Mouse (Mus musculus) stomach, embryonic 14.5 days (tissue): ENCODE results near the gene Spata1. TPM values are rescaled to one million over a fixed set of nuclear protein-coding genes. Genes with fewer than 3 reads are reported as not detected.

Source experiments
- ATAC-seq: fragments of 200-750 bp; cut with Nextera tagmentation; 2 replicates; pipeline ENCODE4 v1.8.0; 2017; ENCODE audit warnings: low read depth, moderate TSS enrichment; ENCODE audit not compliant: insufficient number of reproducible peaks, insufficient read depth, low FRiP score
- H3K27ac ChIP-seq: fragments of 300-500 bp; sonication (generic); 2 replicates; pipeline ENCODE4 v1.5.1; 2014; ENCODE audit warnings: mild to moderate bottlenecking, low read length, moderate library complexity, mixed read lengths
- H3K27me3 ChIP-seq: fragments of 300-500 bp; sonication (generic); 2 replicates; pipeline ENCODE4 v1.6.1; 2014; ENCODE audit warnings: low read length, control low read depth, mixed read lengths; ENCODE audit not compliant: control insufficient read depth, insufficient read depth
- H3K36me3 ChIP-seq: fragments of 300-500 bp; sonication (generic); 2 replicates; pipeline ENCODE4 v1.6.1; 2014; ENCODE audit warnings: mild to moderate bottlenecking, control low read depth, low read length, moderate library complexity, mixed read lengths; ENCODE audit not compliant: control insufficient read depth, insufficient read depth
- H3K4me1 ChIP-seq: fragments of 300-500 bp; sonication (generic); 2 replicates; pipeline ENCODE4 v1.6.1; 2014; ENCODE audit warnings: low read length, control low read depth, mixed read lengths; ENCODE audit not compliant: control insufficient read depth, insufficient read depth
- H3K4me2 ChIP-seq: fragments of 300-500 bp; sonication (generic); replicated peaks from 2 replicates; pipeline ENCODE4 v1.6.1; 2014; ENCODE audit warnings: low read depth, low read length, control low read depth
- H3K4me3 ChIP-seq: fragments of 300-500 bp; sonication (generic); 2 replicates; pipeline ENCODE4 v1.5.1; 2014; ENCODE audit warnings: low read depth, low read length, control low read depth
- H3K9ac ChIP-seq: fragments of 300-500 bp; sonication (generic); replicated peaks from 2 replicates; pipeline ENCODE4 v1.6.1; 2014; ENCODE audit warnings: low read depth, mild to moderate bottlenecking, control low read depth, low read length, moderate library complexity, mixed read lengths
- H3K9me3 ChIP-seq: fragments of 300-500 bp; sonication (generic); 2 replicates; pipeline ENCODE4 v1.6.1; 2016; ENCODE audit warnings: low read depth, low read length, control low read depth; ENCODE audit not compliant: control insufficient read depth
- WGBS: fragments of 180-500 bp; shearing (Covaris S2); extraction: QIAGEN DNeasy Blood & Tissue Kit; methylation state at CpG from one replicate; pipeline ENCODE4 v1.1.7; 2014; 5-methylcytosine and 5-hydroxymethylcytosine counted together
- polyA plus RNA-seq: library from polyadenylated mRNA; unstranded; fragments of >200 nt; fragmentation: Nextera tagmentation; extraction: Ambion mirVana; gene quantifications from 2 replicates; pipeline ENCODE4 v1.2.1, GENCODE M21; 2014

The Spata1 gene
- polyA plus RNA-seq, 1 experiment from 2014 or later: 6.3 TPM

DNA sequence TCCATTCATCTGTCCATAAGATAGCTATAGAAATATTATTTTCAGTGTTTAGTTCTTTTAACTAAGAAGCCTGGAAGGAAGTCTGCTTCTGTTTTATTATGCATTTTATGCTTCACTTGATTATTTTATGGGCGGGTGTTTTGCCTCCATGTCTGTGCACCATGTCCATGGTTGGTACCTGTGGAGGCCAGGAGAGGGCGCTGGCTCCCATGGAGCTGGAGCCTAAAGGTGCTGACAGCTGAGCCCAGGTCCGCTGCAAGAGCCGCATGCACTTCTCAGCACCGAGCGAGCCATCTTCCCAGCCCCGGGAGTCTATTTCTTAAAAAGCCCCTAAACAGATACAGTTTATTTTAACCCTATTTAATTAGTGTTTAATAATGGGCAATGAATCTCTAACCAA, 75.8 kb downstream of the Spata1 start:
- 89% methylated on average over 7 of the region's 7 CpGs for WGBS
- ATAC-seq: no peak
- no peak overlapping the region for H3K4me3 ChIP-seq

DNA sequence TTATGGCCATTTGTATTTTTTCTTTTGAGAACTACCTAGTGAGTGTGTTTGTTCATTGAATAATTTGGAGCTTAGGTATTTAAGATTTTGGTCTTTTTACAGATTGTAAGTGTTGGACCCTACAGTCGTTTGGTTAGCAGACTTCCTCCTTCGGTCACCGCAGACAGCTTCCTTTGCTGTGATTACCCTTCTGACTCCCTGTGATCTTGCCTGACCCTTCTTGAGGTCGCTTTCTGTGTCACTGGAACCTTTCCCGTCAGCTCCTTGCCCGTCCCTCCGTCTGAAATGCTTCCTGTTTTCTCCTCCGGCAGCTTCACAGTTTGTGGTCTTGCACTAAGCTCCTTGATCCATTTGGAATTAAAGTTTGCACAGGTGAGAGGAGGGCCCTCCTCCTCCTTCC, 77.8 kb downstream of the Spata1 start:
- H3K4me3 ChIP-seq: no peak overlapping the region
- H3K36me3 ChIP-seq: peaks cover 7% of the 10 kb centered on the region
- H3K27ac ChIP-seq: no peak overlapping the region
- H3K4me1 ChIP-seq: 0 out of 2 replicates have a peak, but pooled peaks cover 5% of the 10 kb centered on the region
- H3K9me3 ChIP-seq: no peaks in the 10 kb centered on the region
- H3K9ac ChIP-seq: no peak overlapping the region
- no peaks in the 10 kb centered on the region for H3K27me3 ChIP-seq
- no peak overlapping the region for H3K4me2 ChIP-seq
- WGBS: 34% methylated on average over 8 of the region's 8 CpGs
- no peak for ATAC-seq

More for the DNA sequence above, 75.8 kb downstream of the Spata1 start:
- H3K9ac ChIP-seq: no peak overlapping the region
- peaks cover 16% of the 10 kb centered on the region for H3K36me3 ChIP-seq
- no peak overlapping the region for H3K27ac ChIP-seq
- 0 out of 2 replicates have a peak, but pooled peaks cover 5% of the 10 kb centered on the region for H3K4me1 ChIP-seq
- H3K9me3 ChIP-seq: no peaks in the 10 kb centered on the region
- H3K4me2 ChIP-seq: no peak overlapping the region
- no peaks in the 10 kb centered on the region for H3K27me3 ChIP-seq

- ATAC-seq: no peak
- Histone ChIP-seq H3K9me3 (no peaks in the 10 kb centered on the region), H3K4me1 (0 out of 2 replicates have a peak, but pooled peaks cover 5% of the 10 kb centered on the region), H3K36me3 (peaks cover 7% of the 10 kb centered on the region), H3K4me3 (no peak overlapping the region), H3K27ac (no peak overlapping the region), H3K27me3 (no peaks in the 10 kb centered on the region), H3K9ac (no peak overlapping the region), H3K4me2 (no peak overlapping the region)
- 91% methylated on average over 15 of the region's 15 CpGs for WGBS
Observed at GRCm38 (mm10) chr3:146419992-146420537, 79.5 kb downstream of the Spata1 start.

DNA sequence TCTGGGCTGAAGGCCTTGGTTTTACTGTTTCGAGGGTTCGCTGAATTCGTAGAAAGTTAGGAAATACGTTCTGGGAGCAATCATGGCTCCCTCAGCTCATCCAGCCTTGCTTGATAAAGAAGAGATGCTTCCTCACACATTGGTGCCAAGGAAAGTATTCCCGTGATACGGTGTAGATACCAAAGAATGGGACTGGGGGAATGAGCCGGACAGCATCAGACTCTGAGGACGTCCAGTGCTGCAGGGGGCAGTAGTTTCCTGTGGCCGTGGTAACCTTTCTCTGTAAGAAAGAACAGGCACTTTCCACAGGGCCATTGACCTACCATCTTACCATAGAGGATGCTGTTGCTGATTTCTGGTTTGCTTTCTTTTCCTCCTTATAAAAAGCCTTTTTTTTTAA, 80.0 kb downstream of the Spata1 start:
- Histone ChIP-seq H3K9ac (no peak overlapping the region), H3K4me3 (no peak overlapping the region), H3K9me3 (no peaks in the 10 kb centered on the region), H3K27me3 (no peaks in the 10 kb centered on the region), H3K27ac (no peak overlapping the region), H3K4me2 (no peak overlapping the region), H3K36me3 (peaks cover 7% of the 10 kb centered on the region), H3K4me1 (0 out of 2 replicates have a peak, but pooled peaks cover 2% of the 10 kb centered on the region)
- WGBS: 92% methylated on average over 9 of the region's 9 CpGs
- no peak for ATAC-seq

DNA sequence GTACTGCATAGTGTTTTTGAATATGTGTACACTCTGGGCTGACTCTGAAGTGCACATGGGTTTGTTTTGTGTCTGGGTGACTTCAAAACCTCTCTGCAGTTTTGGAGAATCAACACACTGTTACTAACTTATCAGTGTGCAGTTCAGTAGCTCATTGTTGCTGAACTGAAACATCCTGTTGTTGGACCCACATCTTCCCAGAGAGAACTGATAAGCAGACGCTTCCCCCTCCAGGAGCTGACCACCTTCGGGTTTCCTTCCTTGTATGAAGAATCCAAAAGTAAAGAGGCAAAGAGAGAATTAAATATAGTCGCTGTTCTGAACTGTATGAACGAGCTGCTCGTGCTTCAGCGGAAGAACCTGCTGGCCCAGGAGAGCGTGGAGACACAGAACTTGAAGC, 80.7 kb downstream of the Spata1 start:
- Histone ChIP-seq H3K27me3 (no peaks in the 10 kb centered on the region), H3K4me3 (no peak overlapping the region), H3K27ac (no peak overlapping the region), H3K36me3 (peaks cover 7% of the 10 kb centered on the region), H3K9ac (no peak overlapping the region), H3K9me3 (no peaks in the 10 kb centered on the region), H3K4me2 (no peak overlapping the region), H3K4me1 (no peaks in the 10 kb centered on the region)
- WGBS: 77% methylated on average over 7 of the region's 7 CpGs
- no peak for ATAC-seq

DNA sequence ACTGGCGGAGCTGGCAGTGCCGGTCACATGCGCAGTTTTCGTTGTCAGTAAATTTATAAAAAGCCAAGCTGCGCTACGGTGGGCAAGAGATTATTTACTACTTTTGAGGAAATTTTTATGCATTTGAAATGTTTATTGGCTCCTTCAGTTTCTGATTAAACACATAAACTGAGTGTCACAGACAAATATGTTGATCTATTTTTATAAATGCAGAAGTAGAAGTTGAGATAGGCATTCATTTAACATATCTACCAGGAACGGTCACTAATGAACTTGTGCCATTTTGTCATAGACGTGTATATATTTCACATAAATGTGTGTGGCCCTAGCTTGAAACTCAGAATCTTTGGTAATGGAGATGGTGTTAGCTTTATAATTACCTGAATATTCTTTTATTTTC, 81.7 kb downstream of the Spata1 start:
- Histone ChIP-seq H3K9ac (no peak overlapping the region), H3K4me2 (no peak overlapping the region), H3K4me3 (no peak overlapping the region), H3K27ac (no peak overlapping the region), H3K9me3 (no peaks in the 10 kb centered on the region), H3K27me3 (no peaks in the 10 kb centered on the region), H3K4me1 (no peaks in the 10 kb centered on the region), H3K36me3 (peaks cover 7% of the 10 kb centered on the region)
- 95% methylated on average over 8 of the region's 8 CpGs for WGBS
- ATAC-seq: no peak

DNA sequence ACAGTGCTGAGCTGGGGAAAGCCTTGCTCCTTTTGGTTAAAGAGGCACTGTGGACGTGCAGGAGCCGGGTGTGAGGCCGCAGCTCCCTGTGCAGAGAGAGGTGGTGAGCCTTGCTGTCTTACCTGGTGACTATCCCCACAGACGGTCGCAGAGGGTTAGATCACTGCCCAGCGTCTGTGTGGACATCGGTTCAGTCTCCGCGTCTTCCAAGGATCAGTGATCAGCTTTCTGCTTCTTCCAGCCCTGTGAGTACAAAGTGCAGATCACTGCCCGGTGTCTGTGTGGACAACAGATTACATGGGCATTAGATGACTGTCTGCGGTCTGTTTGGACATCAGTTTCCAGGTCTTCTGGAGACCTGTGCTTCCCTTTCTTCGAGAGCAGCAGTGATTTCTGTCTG, 85.0 kb downstream of the Spata1 start:
- H3K9me3 ChIP-seq: no peaks in the 10 kb centered on the region
- no peak overlapping the region for H3K9ac ChIP-seq
- no peaks in the 10 kb centered on the region for H3K4me1 ChIP-seq
- H3K27me3 ChIP-seq: no peaks in the 10 kb centered on the region
- ATAC-seq: no peak
- peaks cover 7% of the 10 kb centered on the region for H3K36me3 ChIP-seq
- H3K4me3 ChIP-seq: no peak overlapping the region
- no peak overlapping the region for H3K4me2 ChIP-seq
- no peak overlapping the region for H3K27ac ChIP-seq
- 91% methylated on average over 12 of the region's 12 CpGs for WGBS

- H3K9ac ChIP-seq: no peak overlapping the region
- no peak overlapping the region for H3K27ac ChIP-seq
- no peaks in the 10 kb centered on the region for H3K4me1 ChIP-seq
- peaks cover 6% of the 10 kb centered on the region for H3K36me3 ChIP-seq
- H3K27me3 ChIP-seq: no peaks in the 10 kb centered on the region
- no peak for ATAC-seq
- no peak overlapping the region for H3K4me2 ChIP-seq
- WGBS: 73% methylated on average over 4 of the region's 4 CpGs
- no peak overlapping the region for H3K4me3 ChIP-seq
- no peaks in the 10 kb centered on the region for H3K9me3 ChIP-seq
Observed at GRCm38 (mm10) chr3:146413992-146414391, 85.6 kb downstream of the Spata1 start.

DNA sequence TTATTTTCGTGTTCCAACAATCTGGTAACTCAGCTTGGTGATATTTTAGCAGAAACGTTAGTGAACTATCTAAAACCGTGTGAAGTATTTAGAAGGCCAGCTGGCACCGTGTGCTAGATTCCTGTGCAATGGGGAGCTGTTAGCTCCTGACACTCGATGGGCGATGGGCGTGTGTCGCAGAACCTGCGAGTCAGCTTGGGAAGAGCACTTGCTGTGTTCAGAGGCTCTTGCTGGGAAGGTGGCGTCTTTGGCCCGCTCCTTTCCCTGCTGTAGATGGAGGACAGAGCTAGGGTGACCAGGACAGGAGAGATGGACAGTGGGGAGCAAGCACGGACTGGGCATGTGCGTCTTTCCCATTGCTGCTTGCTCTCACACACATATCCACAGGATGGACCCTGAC, 86.5 kb downstream of the Spata1 start:
- H3K27ac ChIP-seq: no peak overlapping the region
- no peaks in the 10 kb centered on the region for H3K27me3 ChIP-seq
- H3K36me3 ChIP-seq: no peaks in the 10 kb centered on the region
- WGBS: 87% methylated on average over 13 of the region's 13 CpGs
- no peak for ATAC-seq
- no peak overlapping the region for H3K4me2 ChIP-seq
- no peak overlapping the region for H3K9ac ChIP-seq
- H3K9me3 ChIP-seq: no peaks in the 10 kb centered on the region
- no peak overlapping the region for H3K4me3 ChIP-seq
- H3K4me1 ChIP-seq: no peaks in the 10 kb centered on the region
